ENCODE assay signal across 8 mouse cellular contexts in genomic region chr13:23505662-23506345, GRCm38 (mm10). TPM values are rescaled to one million over a fixed set of nuclear protein-coding genes. Genes with fewer than 3 reads are reported as not detected.
DNase-seq lines count a peak whose midpoint lies in the region; ATAC-seq lines count a peak whose summit lies in the region.

No protein-coding gene starts in this region.

- peak overlapping the region; percentile 39 for H3K4me3 ChIP-seq in heart, embryonic 11.5 days (ENCODE audit: low read depth, low read length)
- peak overlapping the region; percentile 18 for H3K4me3 ChIP-seq in hindbrain, embryonic 16.5 days (ENCODE audit: low read length)
- H3K4me3 ChIP-seq in midbrain, embryonic 15.5 days = peak overlapping the region; percentile 1; the same call in 1 of the 2 replicates

- no peaks in the 10 kb centered on the region for H3K27me3 ChIP-seq in heart, embryonic 11.5 days (ENCODE audit: control insufficient read depth, insufficient read depth, low read length)
- no peaks in the 10 kb centered on the region for H3K27me3 ChIP-seq in hindbrain, embryonic 16.5 days (replicated peaks; ENCODE audit: control insufficient read depth, insufficient read depth, low read length)
- H3K27me3 ChIP-seq in midbrain, embryonic 15.5 days (replicated peaks) = peaks cover 8% of the 10 kb centered on the region; the same call in 1 of the 2 replicates

- no peaks in the 10 kb centered on the region for H3K9me3 ChIP-seq in heart, embryonic 11.5 days (replicated peaks; ENCODE audit: control insufficient read depth, low read length)
- no peaks in the 10 kb centered on the region for H3K9me3 ChIP-seq in hindbrain, embryonic 16.5 days (ENCODE audit: control insufficient read depth, low read length)
- no peaks in the 10 kb centered on the region for H3K9me3 ChIP-seq in midbrain, embryonic 15.5 days

- 0 out of 2 replicates have a peak, but pooled peaks have one; percentile 36 for ATAC-seq in heart, embryonic 11.5 days (replicated peaks; ENCODE audit: insufficient number of reproducible peaks, low FRiP score, low TSS enrichment)
- no peak for ATAC-seq in hindbrain, embryonic 16.5 days
- no peak for ATAC-seq in midbrain, embryonic 15.5 days (replicated peaks)
- ATAC-seq in activated CD4-positive, CD25-positive, alpha-beta regulatory T cell, adult 4 months = no peak

- H3K4me2 ChIP-seq in heart, embryonic 11.5 days = peak overlapping the region; percentile 70
- H3K4me2 ChIP-seq in hindbrain, embryonic 16.5 days (ENCODE audit: low read length) = peak overlapping the region; percentile 35
- peak overlapping the region; percentile 32 for H3K4me2 ChIP-seq in midbrain, embryonic 15.5 days

- intact Hi-C loops in heart, postnatal 36 days (cut with DNase I) = loop anchor here (2.0 kb wide), 1 partner anchor 39 kb away; no protein-coding TSS in a partner anchor

- no peaks in the 10 kb centered on the region for H3K36me3 ChIP-seq in heart, embryonic 11.5 days (ENCODE audit: control insufficient read depth, insufficient read depth, low read length)
- H3K36me3 ChIP-seq in hindbrain, embryonic 16.5 days (ENCODE audit: control insufficient read depth, insufficient read depth, low read length) = no peaks in the 10 kb centered on the region
- H3K36me3 ChIP-seq in midbrain, embryonic 15.5 days (replicated peaks) = no peaks in the 10 kb centered on the region

- H3K4me1 ChIP-seq in heart, embryonic 11.5 days (ENCODE audit: control insufficient read depth, insufficient read depth, low read length) = peaks cover 19% of the 10 kb centered on the region
- peaks cover 3% of the 10 kb centered on the region for H3K4me1 ChIP-seq in hindbrain, embryonic 16.5 days (ENCODE audit: control insufficient read depth, insufficient read depth, low read depth, low read length)
- H3K4me1 ChIP-seq in midbrain, embryonic 15.5 days = peaks cover 6% of the 10 kb centered on the region

- H3K27ac ChIP-seq in heart, embryonic 11.5 days (ENCODE audit: low read depth, low read length) = peak overlapping the region; percentile 31
- H3K27ac ChIP-seq in hindbrain, embryonic 16.5 days (ENCODE audit: low read depth, low read length) = no peak overlapping the region
- H3K27ac ChIP-seq in midbrain, embryonic 15.5 days = no peak overlapping the region

- peak overlapping the region; percentile 66 for H3K9ac ChIP-seq in heart, embryonic 11.5 days (ENCODE audit: low read depth, low read length)
- H3K9ac ChIP-seq in hindbrain, embryonic 16.5 days (ENCODE audit: low read depth, low read length) = peak overlapping the region; percentile 5; the same call in 1 of the 2 replicates
- no peak overlapping the region for H3K9ac ChIP-seq in midbrain, embryonic 15.5 days

- no peak for DNase-seq in heart, postnatal 36 days
- peak; percentile 41 for DNase-seq in NIH3T3 (ENCODE audit: low read depth)
- no peak for DNase-seq in kidney, adult 8-10 months
- DNase-seq in cerebellum, adult 11-12 months = no peak

- WGBS in heart, embryonic 11.5 days (ENCODE audit: insufficient replicate concordance) = 2% methylated on average over 14 of the region's 14 CpGs
- WGBS in hindbrain, embryonic 16.5 days = 11% methylated on average over 14 of the region's 14 CpGs
- WGBS in midbrain, embryonic 15.5 days = 7% methylated on average over 14 of the region's 14 CpGs

RNA-seq across cellular contexts. Expression of gene Btn2a2, which starts 17.1 kb away (rescaled TPM):
- 0.59 and 0.80 TPM in 2 replicates for polyA plus RNA-seq in heart, embryonic 11.5 days (2014; fragmentation: Nextera tagmentation; extraction: Ambion mirVana)
- not detected for total RNA-seq in heart, postnatal 36 days (2021)
- polyA plus RNA-seq in hindbrain, embryonic 16.5 days (2015; fragmentation: Nextera tagmentation; extraction: Ambion mirVana) = 0.14 TPM in 1 of 2 replicates, not detected in the other
- polyA plus RNA-seq in midbrain, embryonic 15.5 days (2015; fragmentation: Nextera tagmentation; extraction: Ambion mirVana) = not detected in 2 replicates
- polyA plus RNA-seq in activated CD4-positive, CD25-positive, alpha-beta regulatory T cell, adult 4 months (2017; shearing (Covaris generic)) = not detected

RNA-seq across cellular contexts. Expression of gene Hist1h4h, which starts 25.0 kb away (rescaled TPM):
- polyA plus RNA-seq in heart, embryonic 11.5 days (2014; fragmentation: Nextera tagmentation; extraction: Ambion mirVana) = 2.1 and 3.4 TPM in 2 replicates
- total RNA-seq in heart, postnatal 36 days (2021) = 100 to 1,000 TPM; 268 to 283 TPM
- polyA plus RNA-seq in hindbrain, embryonic 16.5 days (2015; fragmentation: Nextera tagmentation; extraction: Ambion mirVana) = 2.6 and 2.7 TPM in 2 replicates
- polyA plus RNA-seq in midbrain, embryonic 15.5 days (2015; fragmentation: Nextera tagmentation; extraction: Ambion mirVana) = 3.3 and 5.1 TPM in 2 replicates
- 1 to 10 TPM; 2.7 to 3.2 TPM for polyA plus RNA-seq in activated CD4-positive, CD25-positive, alpha-beta regulatory T cell, adult 4 months (2017; shearing (Covaris generic))

RNA-seq across cellular contexts. Expression of gene Hist1h2af, which starts 27.9 kb away (rescaled TPM):
- polyA plus RNA-seq in heart, embryonic 11.5 days (2014; fragmentation: Nextera tagmentation; extraction: Ambion mirVana) = 1.4 and 2.3 TPM in 2 replicates
- total RNA-seq in heart, postnatal 36 days (2021) = 10 to 100 TPM; 14.1 to 19.0 TPM
- polyA plus RNA-seq in hindbrain, embryonic 16.5 days (2015; fragmentation: Nextera tagmentation; extraction: Ambion mirVana) = not detected in 2 replicates
- polyA plus RNA-seq in midbrain, embryonic 15.5 days (2015; fragmentation: Nextera tagmentation; extraction: Ambion mirVana) = 0.69 TPM in 1 of 2 replicates, not detected in the other
- not detected for polyA plus RNA-seq in activated CD4-positive, CD25-positive, alpha-beta regulatory T cell, adult 4 months (2017; shearing (Covaris generic))

RNA-seq across cellular contexts. Expression of gene Hist1h3g, which starts 29.4 kb away (rescaled TPM):
- polyA plus RNA-seq in heart, embryonic 11.5 days (2014; fragmentation: Nextera tagmentation; extraction: Ambion mirVana) = 2.8 and 3.1 TPM in 2 replicates
- total RNA-seq in heart, postnatal 36 days (2021) = 1 to 10 TPM; 2.5 to 4.1 TPM
- polyA plus RNA-seq in hindbrain, embryonic 16.5 days (2015; fragmentation: Nextera tagmentation; extraction: Ambion mirVana) = 0.66 TPM in 1 of 2 replicates, not detected in the other
- 2.2 TPM in 1 of 2 replicates, not detected in the other for polyA plus RNA-seq in midbrain, embryonic 15.5 days (2015; fragmentation: Nextera tagmentation; extraction: Ambion mirVana)
- 1 to 10 TPM in 1 of 2 experiments, not detected in 1; 1.1 TPM for polyA plus RNA-seq in activated CD4-positive, CD25-positive, alpha-beta regulatory T cell, adult 4 months (2017; shearing (Covaris generic))

RNA-seq across cellular contexts. Expression of gene Hist1h2bh, which starts 37.4 kb away (rescaled TPM):
- polyA plus RNA-seq in heart, embryonic 11.5 days (2014; fragmentation: Nextera tagmentation; extraction: Ambion mirVana) = 0.43 and 0.66 TPM in 2 replicates
- 1 to 10 TPM in 1 of 2 experiments, under 1 TPM in 1; 0.94 to 1.9 TPM for total RNA-seq in heart, postnatal 36 days (2021)
- polyA plus RNA-seq in hindbrain, embryonic 16.5 days (2015; fragmentation: Nextera tagmentation; extraction: Ambion mirVana) = 0.16 and 0.29 TPM in 2 replicates
- polyA plus RNA-seq in midbrain, embryonic 15.5 days (2015; fragmentation: Nextera tagmentation; extraction: Ambion mirVana) = 0.15 and 0.44 TPM in 2 replicates
- under 1 TPM in 1 of 2 experiments, not detected in 1; 0.38 TPM for polyA plus RNA-seq in activated CD4-positive, CD25-positive, alpha-beta regulatory T cell, adult 4 months (2017; shearing (Covaris generic))
